Mouse (Mus musculus): ENCODE data around the gene Vim. TPM values are rescaled to one million over a fixed set of nuclear protein-coding genes. Genes with fewer than 3 reads are reported as not detected.

The Vim gene
- polyA plus RNA-seq, 1 experiment: 227 TPM

- Histone ChIP-seq H3K27me3 (ENCODE audit: control insufficient read depth, insufficient read depth, low read length) (no peaks in the 10 kb centered on the region), H3K27ac (ENCODE audit: insufficient read depth, low read length) (no peak overlapping the region), H3K4me3 (replicated peaks; ENCODE audit: insufficient read depth, low read depth, low read length) (no peak overlapping the region), H3K4me1 (ENCODE audit: control insufficient read depth, insufficient read depth, low read length) (no peaks in the 10 kb centered on the region)
- 74% methylated on average over 9 of the region's 9 CpGs for WGBS
- no peak for DNase-seq
- TF ChIP-seq POLR2A (IDR thresholded peaks at IDR 0.05; ENCODE audit: borderline replicate concordance, insufficient read depth, low read length) (no peak), CTCF (IDR thresholded peaks at IDR 0.05; ENCODE audit: borderline replicate concordance, insufficient read depth, low read depth, low read length) (no peak)
Measured at GRCm38 (mm10) chr2:13557145-13558030, 16.3 kb upstream of the Vim start.

DNA sequence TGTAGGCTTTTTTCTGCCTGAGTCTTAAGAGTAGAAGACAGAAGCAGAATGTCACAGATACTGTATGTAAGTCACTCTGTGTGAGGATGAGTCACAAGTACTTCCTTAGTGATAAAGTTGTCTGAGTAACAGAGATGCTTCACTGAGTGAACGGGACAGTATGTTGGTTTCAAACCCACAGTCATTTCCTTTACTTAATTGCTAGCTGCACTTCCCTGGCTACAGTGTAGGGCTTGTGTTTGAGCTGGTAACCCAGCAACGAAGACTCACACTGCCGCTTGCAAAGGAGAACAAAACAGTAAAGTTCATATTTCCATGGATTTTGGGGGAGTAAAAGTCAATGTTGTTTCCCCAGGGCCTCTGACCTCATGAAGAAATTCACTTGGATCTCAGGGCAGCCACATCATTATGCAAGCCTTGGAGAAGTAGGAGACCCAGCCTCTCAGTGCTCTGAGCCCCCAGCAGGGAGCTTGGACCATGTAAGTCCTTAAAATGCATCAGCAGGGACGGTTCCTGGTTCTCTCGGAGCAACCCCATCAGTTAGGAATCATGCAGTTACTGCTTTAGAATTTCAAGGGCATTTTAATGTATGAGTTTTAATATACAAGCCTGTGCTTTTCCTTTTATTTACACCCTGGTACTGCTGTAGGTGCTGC lies 15.0 kb upstream of the Vim start:
- Histone ChIP-seq H3K27me3 (ENCODE audit: control insufficient read depth, insufficient read depth, low read length) (no peaks in the 10 kb centered on the region), H3K4me3 (replicated peaks; ENCODE audit: insufficient read depth, low read depth, low read length) (no peak overlapping the region), H3K4me1 (ENCODE audit: control insufficient read depth, insufficient read depth, low read length) (no peaks in the 10 kb centered on the region), H3K27ac (ENCODE audit: insufficient read depth, low read length) (no peak overlapping the region)
- TF ChIP-seq POLR2A (IDR thresholded peaks at IDR 0.05; ENCODE audit: borderline replicate concordance, insufficient read depth, low read length): no peak
- TF ChIP-seq CTCF (IDR thresholded peaks at IDR 0.05; ENCODE audit: borderline replicate concordance, insufficient read depth, low read depth, low read length): no peak
- no peak for DNase-seq
- 38% methylated on average over 5 of the region's 5 CpGs for WGBS

DNA sequence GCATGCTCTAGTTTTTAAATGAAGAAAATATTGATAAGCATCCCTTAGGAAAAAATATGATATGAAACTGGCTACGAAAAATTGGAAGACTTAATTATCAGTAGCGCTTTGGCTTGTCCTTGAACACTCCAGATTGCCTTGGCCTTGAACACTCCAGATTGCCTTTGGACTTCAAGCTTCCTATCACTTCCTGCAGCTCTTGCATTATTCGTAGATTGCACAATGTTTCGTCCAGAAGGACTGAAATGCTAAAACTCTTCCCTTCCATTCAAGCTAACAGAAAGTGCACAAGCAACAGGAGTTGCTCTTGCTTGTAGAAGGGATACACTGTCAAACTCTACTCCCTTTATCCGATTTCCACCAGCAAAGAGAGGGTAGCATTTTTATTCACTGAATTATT lies 14.4 kb upstream of the Vim start:
- Histone ChIP-seq H3K4me3 (replicated peaks; ENCODE audit: insufficient read depth, low read depth, low read length) (no peak overlapping the region), H3K4me1 (ENCODE audit: control insufficient read depth, insufficient read depth, low read length) (no peaks in the 10 kb centered on the region), H3K27ac (ENCODE audit: insufficient read depth, low read length) (no peak overlapping the region), H3K27me3 (ENCODE audit: control insufficient read depth, insufficient read depth, low read length) (no peaks in the 10 kb centered on the region)
- TF ChIP-seq POLR2A (IDR thresholded peaks at IDR 0.05; ENCODE audit: borderline replicate concordance, insufficient read depth, low read length): no peak
- no peak for DNase-seq
- WGBS: 85% methylated on average over 5 of the region's 5 CpGs

DNA sequence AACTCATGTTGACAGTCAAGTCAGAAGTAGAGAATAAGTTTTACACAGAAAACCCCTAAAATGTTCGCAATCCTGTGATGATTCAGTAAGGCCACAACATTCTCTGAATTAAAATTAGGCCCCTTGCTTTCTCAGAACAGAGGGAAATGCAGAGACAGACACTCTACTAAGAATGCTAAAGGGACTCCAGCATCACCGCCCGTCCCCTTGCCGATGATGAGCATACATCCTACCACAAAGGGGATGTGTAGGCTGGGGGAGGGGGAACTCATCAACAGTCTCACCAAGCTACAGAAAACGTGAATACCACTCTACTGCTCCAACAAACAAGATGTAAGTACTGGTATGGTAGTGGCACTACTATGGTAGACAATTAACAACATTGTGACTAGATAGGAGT lies 14.0 kb upstream of the Vim start:
- Histone ChIP-seq H3K27me3 (ENCODE audit: control insufficient read depth, insufficient read depth, low read length) (no peaks in the 10 kb centered on the region), H3K27ac (ENCODE audit: insufficient read depth, low read length) (no peak overlapping the region), H3K4me1 (ENCODE audit: control insufficient read depth, insufficient read depth, low read length) (no peaks in the 10 kb centered on the region), H3K4me3 (replicated peaks; ENCODE audit: insufficient read depth, low read depth, low read length) (no peak overlapping the region)
- DNase-seq: no peak
- 82% methylated on average over 5 of the region's 5 CpGs for WGBS
- TF ChIP-seq CTCF (IDR thresholded peaks at IDR 0.05; ENCODE audit: borderline replicate concordance, insufficient read depth, low read depth, low read length) (no peak), POLR2A (IDR thresholded peaks at IDR 0.05; ENCODE audit: borderline replicate concordance, insufficient read depth, low read length) (no peak)

DNA sequence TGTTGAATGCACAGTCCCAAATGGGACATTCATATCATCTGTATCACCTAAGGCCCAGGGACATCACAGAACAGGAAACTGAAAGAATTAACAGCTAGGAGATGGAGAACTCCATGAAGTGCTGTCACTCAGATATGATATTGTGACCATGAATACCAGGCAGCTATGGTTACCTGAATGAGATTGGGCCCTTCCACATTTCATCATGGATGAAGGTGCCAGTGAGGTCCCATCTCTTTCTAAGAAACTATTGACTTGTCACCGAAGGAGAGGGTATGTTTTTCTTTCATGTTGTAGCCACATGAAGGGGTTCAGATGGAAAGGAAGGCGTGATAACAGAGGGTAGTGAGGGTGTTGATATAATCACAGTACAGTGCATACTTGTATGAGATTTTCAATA lies 13.3 kb upstream of the Vim start:
- no peaks in the 10 kb centered on the region for H3K4me1 ChIP-seq (ENCODE audit: control insufficient read depth, insufficient read depth, low read length)
- TF ChIP-seq CTCF (IDR thresholded peaks at IDR 0.05; ENCODE audit: borderline replicate concordance, insufficient read depth, low read depth, low read length) (no peak), POLR2A (IDR thresholded peaks at IDR 0.05; ENCODE audit: borderline replicate concordance, insufficient read depth, low read length) (no peak)
- WGBS: 96% methylated on average over 2 of the region's 2 CpGs
- no peak overlapping the region for H3K27ac ChIP-seq (ENCODE audit: insufficient read depth, low read length)
- DNase-seq: no peak
- no peaks in the 10 kb centered on the region for H3K27me3 ChIP-seq (ENCODE audit: control insufficient read depth, insufficient read depth, low read length)
- no peak overlapping the region for H3K4me3 ChIP-seq (replicated peaks; ENCODE audit: insufficient read depth, low read depth, low read length)

DNA sequence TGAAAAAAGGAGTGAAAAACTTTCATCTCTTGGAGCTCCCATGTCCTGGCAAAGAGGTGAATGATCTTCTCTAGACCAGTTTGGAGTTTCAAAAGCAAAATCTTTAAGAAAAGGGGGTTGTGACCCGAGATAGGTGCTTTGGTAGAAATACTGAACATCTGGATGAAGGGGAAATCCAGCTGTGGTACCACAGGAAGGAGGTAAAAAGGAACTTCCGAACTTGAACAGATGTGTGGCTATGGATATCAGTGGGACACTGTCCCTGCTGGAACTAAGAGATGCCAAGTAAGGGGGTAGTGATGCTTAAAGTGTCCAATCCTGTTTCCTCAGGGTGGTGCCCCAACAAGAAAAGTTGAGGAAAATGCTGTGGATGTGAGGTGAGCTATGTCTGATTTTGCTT lies 3.6 kb upstream of the Vim start:
- Histone ChIP-seq H3K27ac (ENCODE audit: insufficient read depth, low read length) (no peak overlapping the region), H3K4me1 (ENCODE audit: control insufficient read depth, insufficient read depth, low read length) (no peaks in the 10 kb centered on the region), H3K27me3 (ENCODE audit: control insufficient read depth, insufficient read depth, low read length) (no peaks in the 10 kb centered on the region), H3K4me3 (replicated peaks; ENCODE audit: insufficient read depth, low read depth, low read length) (no peak overlapping the region)
- DNase-seq: no peak
- TF ChIP-seq CTCF (IDR thresholded peaks at IDR 0.05; ENCODE audit: borderline replicate concordance, insufficient read depth, low read depth, low read length): no peak
- TF ChIP-seq POLR2A (IDR thresholded peaks at IDR 0.05; ENCODE audit: borderline replicate concordance, insufficient read depth, low read length): no peak
- 69% methylated on average over 2 of the region's 2 CpGs for WGBS

DNA sequence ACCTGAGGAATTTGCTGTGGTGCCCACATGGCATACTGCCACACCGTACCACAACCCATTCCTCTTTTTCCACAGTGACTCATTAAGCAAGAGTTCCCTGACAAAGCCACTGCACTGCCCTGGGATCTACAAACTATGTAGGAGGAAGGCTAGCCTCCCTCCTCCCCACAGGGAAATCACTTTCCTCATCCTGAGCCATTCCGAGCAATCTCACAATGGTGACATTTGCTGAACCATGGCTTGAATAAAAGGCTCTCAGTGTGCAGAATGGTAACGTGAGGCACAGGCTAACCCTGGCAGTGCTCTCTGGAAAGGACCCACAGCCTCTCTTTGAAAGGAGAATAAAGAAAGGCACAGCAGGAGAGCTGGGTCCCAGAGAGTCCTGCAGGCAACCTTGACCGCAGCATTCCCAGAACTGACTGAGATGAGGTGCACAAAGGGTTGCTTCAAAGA lies 1.6 kb upstream of the Vim start:
- 55% methylated on average over 4 of the region's 4 CpGs for WGBS
- peaks cover 3% of the 10 kb centered on the region; the same call in 1 of the 2 replicates for H3K4me1 ChIP-seq (ENCODE audit: control insufficient read depth, insufficient read depth, low read length)
- no peak for TF ChIP-seq POLR2A (IDR thresholded peaks at IDR 0.05; ENCODE audit: borderline replicate concordance, insufficient read depth, low read length)
- no peak for TF ChIP-seq CTCF (IDR thresholded peaks at IDR 0.05; ENCODE audit: borderline replicate concordance, insufficient read depth, low read depth, low read length)
- H3K27ac ChIP-seq (ENCODE audit: insufficient read depth, low read length): no peak overlapping the region
- no peak for DNase-seq
- no peak overlapping the region for H3K4me3 ChIP-seq (replicated peaks; ENCODE audit: insufficient read depth, low read depth, low read length)
- peaks cover 2% of the 10 kb centered on the region; the same call in 1 of the 2 replicates for H3K27me3 ChIP-seq (ENCODE audit: control insufficient read depth, insufficient read depth, low read length)
